Mouse (Mus musculus) C2C12 (cell line): ENCODE measurements around the gene Kcnj5.

Source experiments
- CTCF ChIP-seq: IDR thresholded peaks from one replicate; pipeline ENCODE4 v1.5.1; 2011; ENCODE audit not compliant: control insufficient read depth, insufficient read depth, insufficient read length
- USF1 ChIP-seq: IDR thresholded peaks from one replicate; pipeline ENCODE4 v1.6.1; 2011; ENCODE audit warnings: low read depth, mild to moderate bottlenecking, control low read depth, moderate library complexity

DNA sequence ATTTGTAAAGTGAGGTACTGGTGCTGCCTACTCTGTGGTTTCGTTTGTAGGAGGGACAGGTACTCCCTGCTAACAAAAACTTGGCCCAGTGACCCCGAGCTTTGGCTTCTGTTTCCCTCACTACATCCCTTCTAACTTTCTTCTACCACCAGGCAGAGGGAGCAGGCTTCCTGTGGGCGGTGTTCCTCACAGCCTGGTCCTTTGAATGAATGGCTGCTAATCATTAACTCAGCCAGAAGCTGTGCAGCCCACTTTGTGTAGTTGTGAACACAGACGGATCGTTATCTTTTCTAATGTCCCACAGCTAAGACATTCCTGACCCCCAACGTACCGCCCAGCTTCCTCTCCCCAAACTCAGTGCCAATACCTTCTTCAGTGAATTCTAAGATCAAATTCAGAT, 52.5 kb downstream of the Kcnj5 start:
- TF ChIP-seq CTCF (no peak), USF1 (no peak)
